In genomic region chr11:83079487-83080199, GRCm38 (mm10) we compare ENCODE assay signal across 11 mouse cellular contexts. TPM values are rescaled to one million over a fixed set of nuclear protein-coding genes. Genes with fewer than 3 reads are reported as not detected.
DNase-seq lines count a peak whose midpoint lies in the region; ATAC-seq and TF ChIP-seq lines count a peak whose summit lies in the region.
"Had no signal": no experiment of that assay in that cellular context is flagged by ENCODE, and none has a peak within 500 bp of the region (broad histone marks: within the 10 kb centered on the region; RNA-seq: fewer than 3 reads in every experiment).

No protein-coding gene starts in this region.

- no peak for DNase-seq in heart, postnatal 4 days
- peak; percentile 92 for DNase-seq in CD4-positive helper T cell, adult 2 months (ENCODE audit: low read depth, low spot score)
- peak; percentile 26 for DNase-seq in splenic B cell, adult 2 months (ENCODE audit: low read depth, low spot score)
- DNase-seq in hindbrain, postnatal 0 days (ENCODE audit: low spot score): no peak
- no peak for DNase-seq in hindbrain, embryonic 11.5 days (ENCODE audit: low spot score)
- DNase-seq in lung, postnatal 10 days: no peak

- ATAC-seq in heart, embryonic 14.5 days (ENCODE audit: insufficient number of reproducible peaks, insufficient read depth, low FRiP score, low read depth): peak; percentile 50; the same call in 1 of the 2 replicates
- peak; percentile 35; the same call in 1 of the 2 replicates for ATAC-seq in erythroblast, adult 5-6 weeks (replicated peaks; ENCODE audit: low FRiP score, poor library complexity, severe bottlenecking)
- no peak for ATAC-seq in hindbrain, postnatal 0 days
- no peak for ATAC-seq in hindbrain, embryonic 11.5 days (ENCODE audit: low FRiP score)
- ATAC-seq: forebrain, embryonic 16.5 days had no signal

- no peaks in the 10 kb centered on the region for H3K27me3 ChIP-seq in heart, embryonic 14.5 days (ENCODE audit: control insufficient read depth, insufficient read depth, low read length)
- H3K27me3 ChIP-seq in splenic B cell, adult 2 months (ENCODE audit: control insufficient read depth, insufficient read depth, low read length, poor library complexity, severe bottlenecking): no peaks in the 10 kb centered on the region
- H3K27me3 ChIP-seq in hindbrain, postnatal 0 days (ENCODE audit: insufficient read depth, low read length): no peaks in the 10 kb centered on the region
- H3K27me3 ChIP-seq in hindbrain, embryonic 11.5 days (ENCODE audit: control insufficient read depth, insufficient read depth, low read length): no peaks in the 10 kb centered on the region
- H3K27me3 ChIP-seq: neural tube, embryonic 15.5 days had no signal

- H3K9ac ChIP-seq in heart, embryonic 14.5 days (ENCODE audit: low read length): no peak overlapping the region
- H3K9ac ChIP-seq in hindbrain, postnatal 0 days (replicated peaks; ENCODE audit: low read length): no peak overlapping the region
- no peak overlapping the region for H3K9ac ChIP-seq in hindbrain, embryonic 11.5 days (ENCODE audit: low read depth, low read length)
- H3K9ac ChIP-seq: neural tube, embryonic 15.5 days had no signal

- H3K36me3 ChIP-seq in heart, embryonic 14.5 days (ENCODE audit: control insufficient read depth, insufficient read depth, low read length): no peaks in the 10 kb centered on the region
- H3K36me3 ChIP-seq in splenic B cell, adult 2 months (ENCODE audit: control insufficient read depth, insufficient read depth, low read length, poor library complexity, severe bottlenecking): no peaks in the 10 kb centered on the region
- H3K36me3 ChIP-seq in hindbrain, postnatal 0 days (ENCODE audit: insufficient read depth, low read length): no peaks in the 10 kb centered on the region
- H3K36me3 ChIP-seq in hindbrain, embryonic 11.5 days (ENCODE audit: control insufficient read depth, insufficient read depth, low read length): no peaks in the 10 kb centered on the region
- H3K36me3 ChIP-seq: neural tube, embryonic 15.5 days had no signal

- no peak overlapping the region for H3K4me2 ChIP-seq in heart, embryonic 14.5 days (ENCODE audit: low read length)
- no peak overlapping the region for H3K4me2 ChIP-seq in hindbrain, postnatal 0 days (ENCODE audit: low read depth, low read length)
- H3K4me2 ChIP-seq in hindbrain, embryonic 11.5 days (replicated peaks; ENCODE audit: low read depth, low read length): no peak overlapping the region
- H3K4me2 ChIP-seq: midbrain, embryonic 11.5 days; neural tube, embryonic 15.5 days had no signal

- 37% methylated on average over 9 of the region's 9 CpGs for WGBS in heart, embryonic 14.5 days
- WGBS in hindbrain, postnatal 0 days: 86% methylated on average over 9 of the region's 9 CpGs
- WGBS in hindbrain, embryonic 11.5 days: 87% methylated on average over 9 of the region's 9 CpGs

- no peak overlapping the region for H3K4me3 ChIP-seq in heart, embryonic 14.5 days (ENCODE audit: control insufficient read depth in 1 of 2, insufficient read depth in 1 of 2, low read depth in 1 of 2, low read length in 2 of 2)
- no peak overlapping the region for H3K4me3 ChIP-seq in hindbrain, postnatal 0 days (ENCODE audit: low read length)
- H3K4me3 ChIP-seq in hindbrain, embryonic 11.5 days (ENCODE audit: low read depth, low read length): no peak overlapping the region
- H3K4me3 ChIP-seq: neural tube, embryonic 15.5 days had no signal

- no peak for TF ChIP-seq CTCF in hindbrain, postnatal 0 days (IDR thresholded peaks at IDR 0.05; ENCODE audit: low read depth)

- no peaks in the 10 kb centered on the region for H3K9me3 ChIP-seq in heart, embryonic 14.5 days (ENCODE audit: control insufficient read depth, low read length)
- no peaks in the 10 kb centered on the region for H3K9me3 ChIP-seq in hindbrain, postnatal 0 days (ENCODE audit: low read length)
- H3K9me3 ChIP-seq in hindbrain, embryonic 11.5 days (ENCODE audit: control insufficient read depth, low read length): no peaks in the 10 kb centered on the region
- H3K9me3 ChIP-seq: neural tube, embryonic 15.5 days had no signal

- no peak overlapping the region for H3K27ac ChIP-seq in heart, embryonic 14.5 days (replicated peaks in 1 of 2; ENCODE audit: control insufficient read depth in 1 of 2, insufficient read depth in 1 of 2, low read depth in 2 of 2, low read length in 2 of 2)
- H3K27ac ChIP-seq in hindbrain, postnatal 0 days: no peak overlapping the region
- H3K27ac ChIP-seq in hindbrain, embryonic 11.5 days (ENCODE audit: low read depth, low read length): no peak overlapping the region
- H3K27ac ChIP-seq: neural tube, embryonic 15.5 days had no signal

- peaks cover 2 to 10% of the 10 kb centered on the region in 2 experiments for H3K4me1 ChIP-seq in heart, embryonic 14.5 days (ENCODE audit: control insufficient read depth in 2 of 2, insufficient read depth in 2 of 2, low read length in 2 of 2)
- H3K4me1 ChIP-seq in hindbrain, postnatal 0 days (ENCODE audit: insufficient read depth, low read length): no peaks in the 10 kb centered on the region
- H3K4me1 ChIP-seq in hindbrain, embryonic 11.5 days (replicated peaks; ENCODE audit: control insufficient read depth, insufficient read depth, low read length): no peaks in the 10 kb centered on the region
- H3K4me1 ChIP-seq: neural tube, embryonic 15.5 days had no signal

RNA-seq across cellular contexts. Expression of gene Slfn2, which starts 14.7 kb away (rescaled TPM):
- polyA plus RNA-seq in heart, embryonic 14.5 days (2014; fragmentation: Nextera tagmentation; extraction: Ambion mirVana): 4.5 and 5.5 TPM in 2 replicates
- 1 to 10 TPM; 1.7 to 1.8 TPM for total RNA-seq in heart, postnatal 4 days (2021)
- 36.9 and 58.1 TPM in 2 replicates for total RNA-seq in erythroblast, adult 5-6 weeks (2015; ENCODE audit: low replicate concordance)
- total RNA-seq in erythroblast, adult 5-6 weeks (2017; ENCODE audit: low replicate concordance): 71.9 and 73.6 TPM in 2 replicates
- total RNA-seq in hindbrain, postnatal 0 days (2014; rRNA removed): 0.36 and 1.7 TPM in 2 replicates
- 1.6 and 2.0 TPM in 2 replicates for polyA plus RNA-seq in hindbrain, postnatal 0 days (2015; fragmentation: Nextera tagmentation; extraction: Ambion mirVana)
- polyA plus RNA-seq in hindbrain, embryonic 11.5 days (2014; fragmentation: Nextera tagmentation; extraction: Ambion mirVana): 1.5 and 1.6 TPM in 2 replicates

RNA-seq across cellular contexts. Expression of gene Slfn1, which starts 37.0 kb away (rescaled TPM):
- 0.11 and 0.80 TPM in 2 replicates for polyA plus RNA-seq in heart, embryonic 14.5 days (2014; fragmentation: Nextera tagmentation; extraction: Ambion mirVana)
- total RNA-seq in heart, postnatal 4 days (2021): under 1 TPM in 1 of 2 experiments, not detected in 1; 0.14 TPM
- 16.5 and 18.6 TPM in 2 replicates for total RNA-seq in erythroblast, adult 5-6 weeks (2015; ENCODE audit: low replicate concordance)
- 23.3 and 26.2 TPM in 2 replicates for total RNA-seq in erythroblast, adult 5-6 weeks (2017; ENCODE audit: low replicate concordance)
- total RNA-seq in hindbrain, postnatal 0 days (2014; rRNA removed): not detected in 2 replicates
- polyA plus RNA-seq in hindbrain, postnatal 0 days (2015; fragmentation: Nextera tagmentation; extraction: Ambion mirVana): 0.08 and 0.09 TPM in 2 replicates
- not detected in 2 replicates for polyA plus RNA-seq in hindbrain, embryonic 11.5 days (2014; fragmentation: Nextera tagmentation; extraction: Ambion mirVana)
- polyA plus RNA-seq: forebrain, embryonic 16.5 days; neural tube, embryonic 15.5 days had no signal

RNA-seq across cellular contexts. Expression of gene Slfn8, which starts 59.0 kb away (rescaled TPM):
- polyA plus RNA-seq in heart, embryonic 14.5 days (2014; fragmentation: Nextera tagmentation; extraction: Ambion mirVana): 0.58 TPM in 2 replicates
- under 1 TPM; 0.43 TPM for total RNA-seq in heart, postnatal 4 days (2021)
- 3.7 and 9.0 TPM in 2 replicates for total RNA-seq in erythroblast, adult 5-6 weeks (2015; ENCODE audit: low replicate concordance)
- 2.7 and 5.4 TPM in 2 replicates for total RNA-seq in erythroblast, adult 5-6 weeks (2017; ENCODE audit: low replicate concordance)
- total RNA-seq in hindbrain, postnatal 0 days (2014; rRNA removed): 0.42 and 0.83 TPM in 2 replicates
- polyA plus RNA-seq in hindbrain, postnatal 0 days (2015; fragmentation: Nextera tagmentation; extraction: Ambion mirVana): 0.21 and 0.25 TPM in 2 replicates
- 0.28 TPM in 2 replicates for polyA plus RNA-seq in hindbrain, embryonic 11.5 days (2014; fragmentation: Nextera tagmentation; extraction: Ambion mirVana)

Comparison
In these comparisons a context has a peak if more than half of its experiments do, and no peak if none do; other contexts are left out.
1. ATAC-seq: peak in heart, embryonic 14.5 days (single experiment) and erythroblast, adult 5-6 weeks (single experiment); none in hindbrain, postnatal 0 days (single experiment) and hindbrain, embryonic 11.5 days (single experiment).
2. DNase-seq: peak in CD4-positive helper T cell, adult 2 months (single experiment) and splenic B cell, adult 2 months (single experiment); none in heart, postnatal 4 days (single experiment), hindbrain, postnatal 0 days (single experiment), hindbrain, embryonic 11.5 days (single experiment) and lung, postnatal 10 days (single experiment).
3. RNA of gene Slfn2, which starts 14.7 kb away (total RNA-seq): 36.9 to 73.6 TPM in erythroblast, adult 5-6 weeks; 1.7 to 1.8 TPM in heart, postnatal 4 days and 0.36 to 1.7 TPM in hindbrain, postnatal 0 days; every median in the first group is over 10 times any median in the second.
4. RNA of gene Slfn1, which starts 37.0 kb away (total RNA-seq): 16.5 to 26.2 TPM in erythroblast, adult 5-6 weeks; 0.14 TPM in heart, postnatal 4 days and not detected in hindbrain, postnatal 0 days; every median in the first group is over 10 times any median in the second.